In genomic region chr11:76529352-76530141, GRCm38 (mm10) we compare ENCODE assay signal across 8 mouse cellular contexts.
DNase-seq lines count a peak whose midpoint lies in the region; ATAC-seq lines count a peak whose summit lies in the region.

No protein-coding gene starts in this region.

- H3K4me2 ChIP-seq in hindbrain, embryonic 12.5 days (replicated peaks), result no peak overlapping the region
- H3K4me2 ChIP-seq in liver, embryonic 12.5 days, result no peak overlapping the region

- peak overlapping the region; percentile 40; the same call in 1 of the 2 replicates for H3K27ac ChIP-seq in hindbrain, embryonic 10.5 days
- H3K27ac ChIP-seq in hindbrain, embryonic 12.5 days, result no peak overlapping the region
- H3K27ac ChIP-seq in liver, embryonic 12.5 days, result no peak overlapping the region

- no peak for ATAC-seq in hindbrain, embryonic 12.5 days (ENCODE audit: low FRiP score)
- no peak for ATAC-seq in liver, embryonic 12.5 days

- DNase-seq in hindbrain, embryonic 10.5 days (ENCODE audit: low spot score), result no peak
- peak; percentile 64 for DNase-seq in 3134 (ENCODE audit: extremely low read depth, insufficient read length, low spot score)
- DNase-seq in R1 (ENCODE audit: low read depth, low spot score), result peak; percentile 52
- peak; percentile 31 to 32 for DNase-seq in heart, postnatal 14 days
- DNase-seq in testis, postnatal 14 days (ENCODE audit: low spot score), result peak; percentile 68
- DNase-seq in embryo, embryonic 10.5 days (ENCODE audit: low spot score), result no peak

- H3K27me3 ChIP-seq in hindbrain, embryonic 10.5 days (ENCODE audit: insufficient read depth, poor library complexity, severe bottlenecking), result no peaks in the 10 kb centered on the region
- no peaks in the 10 kb centered on the region; the same call in 1 of the 2 replicates for H3K27me3 ChIP-seq in hindbrain, embryonic 12.5 days
- H3K27me3 ChIP-seq in liver, embryonic 12.5 days (replicated peaks), result no peaks in the 10 kb centered on the region

- no peak overlapping the region for H3K4me3 ChIP-seq in hindbrain, embryonic 10.5 days
- H3K4me3 ChIP-seq in hindbrain, embryonic 12.5 days, result no peak overlapping the region
- no peak overlapping the region for H3K4me3 ChIP-seq in liver, embryonic 12.5 days

- H3K9ac ChIP-seq in hindbrain, embryonic 12.5 days, result no peak overlapping the region
- H3K9ac ChIP-seq in liver, embryonic 12.5 days, result no peak overlapping the region

- no peaks in the 10 kb centered on the region for H3K9me3 ChIP-seq in hindbrain, embryonic 10.5 days
- no peaks in the 10 kb centered on the region for H3K9me3 ChIP-seq in hindbrain, embryonic 12.5 days (replicated peaks)
- no peaks in the 10 kb centered on the region for H3K9me3 ChIP-seq in liver, embryonic 12.5 days (replicated peaks)

- peaks cover 36% of the 10 kb centered on the region for H3K4me1 ChIP-seq in hindbrain, embryonic 10.5 days (replicated peaks)
- peaks cover 28% of the 10 kb centered on the region for H3K4me1 ChIP-seq in hindbrain, embryonic 12.5 days
- no peaks in the 10 kb centered on the region for H3K4me1 ChIP-seq in liver, embryonic 12.5 days

- WGBS in hindbrain, embryonic 10.5 days, result 76% methylated on average over 6 of the region's 6 CpGs
- WGBS in hindbrain, embryonic 12.5 days, result 62% methylated on average over 6 of the region's 6 CpGs
- 57% methylated on average over 6 of the region's 6 CpGs for WGBS in liver, embryonic 12.5 days (ENCODE audit: insufficient replicate concordance)

- intact Hi-C loops in heart, postnatal 14 days (cut with DNase I), result no loop called here

- no peaks in the 10 kb centered on the region for H3K36me3 ChIP-seq in hindbrain, embryonic 10.5 days
- H3K36me3 ChIP-seq in hindbrain, embryonic 12.5 days, result 0 out of 2 replicates have a peak, but pooled peaks cover 3% of the 10 kb centered on the region
- H3K36me3 ChIP-seq in liver, embryonic 12.5 days, result no peaks in the 10 kb centered on the region

Comparison
In these comparisons a context has a peak if more than half of its experiments do, and no peak if none do; other contexts are left out.
1. DNase-seq: peak in 3134 (single experiment), R1 (single experiment), heart, postnatal 14 days (2 of 2) and testis, postnatal 14 days (single experiment); none in hindbrain, embryonic 10.5 days (single experiment) and embryo, embryonic 10.5 days (single experiment).